Mouse (Mus musculus) midbrain, embryonic 14.5 days (tissue): ENCODE measurements around the gene Ppargc1a. TPM values are rescaled to one million over a fixed set of nuclear protein-coding genes. Genes with fewer than 3 reads are reported as not detected.
A peak's percentile ranks its signal among the peaks of the same experiment; 100 is the strongest.

Experiments
- ATAC-seq: fragments of 200-750 bp; cut with Nextera tagmentation; 2 replicates; pipeline ENCODE4 v1.8.0; 2017; ENCODE audit warnings: moderate number of reproducible peaks, moderate library complexity; ENCODE audit not compliant: low FRiP score, low TSS enrichment
- DNase-seq: peaks from one replicate; pipeline ENCODE4 v3.0.0-alpha.2; 2015
- H3K27ac ChIP-seq: fragments of 300-500 bp; sonication (generic); replicated peaks from 2 replicates; pipeline ENCODE4 v1.5.1; 2014; ENCODE audit warnings: mild to moderate bottlenecking, low read depth, low read length, moderate library complexity
- H3K27me3 ChIP-seq: fragments of 300-500 bp; sonication (generic); 2 replicates; pipeline ENCODE4 v1.6.1; 2014; ENCODE audit warnings: low read length, control low read depth, mixed read lengths; ENCODE audit not compliant: control insufficient read depth, insufficient read depth
- H3K36me3 ChIP-seq: fragments of 300-500 bp; sonication (generic); 2 replicates; pipeline ENCODE4 v1.6.1; 2014; ENCODE audit warnings: low read length, control low read depth; ENCODE audit not compliant: control insufficient read depth, insufficient read depth
- H3K4me1 ChIP-seq: fragments of 300-500 bp; sonication (generic); 2 replicates; pipeline ENCODE4 v1.6.1; 2014; ENCODE audit warnings: mild to moderate bottlenecking, antibody characterized with exemption, low read length, control low read depth; ENCODE audit not compliant: control insufficient read depth, insufficient read depth
- H3K4me2 ChIP-seq: fragments of 300-500 bp; sonication (generic); 2 replicates; pipeline ENCODE4 v1.6.1; 2014; ENCODE audit warnings: mild to moderate bottlenecking, low read length, moderate library complexity
- H3K4me3 ChIP-seq: fragments of 300-500 bp; sonication (generic); replicated peaks from 2 replicates; pipeline ENCODE4 v1.5.1; 2014; ENCODE audit warnings: low read depth, low read length
- H3K9ac ChIP-seq: fragments of 300-500 bp; sonication (generic); replicated peaks from 2 replicates; pipeline ENCODE4 v1.6.1; 2014; ENCODE audit warnings: mild to moderate bottlenecking, low read length, moderate library complexity
- H3K9me3 ChIP-seq: fragments of 300-500 bp; sonication (generic); 2 replicates; pipeline ENCODE4 v1.6.1; 2016; ENCODE audit warnings: low read length, control low read depth, mixed read lengths; ENCODE audit not compliant: control insufficient read depth
- WGBS: fragments of 180-500 bp; shearing (Covaris S2); extraction: QIAGEN DNeasy Blood & Tissue Kit; methylation state at CpG from one replicate; pipeline ENCODE4 v1.1.7; 2014; 5-methylcytosine and 5-hydroxymethylcytosine counted together
- polyA plus RNA-seq: library from polyadenylated mRNA; unstranded; fragments of >200 nt; fragmentation: Nextera tagmentation; extraction: Ambion mirVana; gene quantifications from 2 replicates; pipeline ENCODE4 v1.2.1, GENCODE M21; 2014

Ppargc1a gene
- polyA plus RNA-seq, 1 experiment from 2014 or later: 13.7 TPM

DNA sequence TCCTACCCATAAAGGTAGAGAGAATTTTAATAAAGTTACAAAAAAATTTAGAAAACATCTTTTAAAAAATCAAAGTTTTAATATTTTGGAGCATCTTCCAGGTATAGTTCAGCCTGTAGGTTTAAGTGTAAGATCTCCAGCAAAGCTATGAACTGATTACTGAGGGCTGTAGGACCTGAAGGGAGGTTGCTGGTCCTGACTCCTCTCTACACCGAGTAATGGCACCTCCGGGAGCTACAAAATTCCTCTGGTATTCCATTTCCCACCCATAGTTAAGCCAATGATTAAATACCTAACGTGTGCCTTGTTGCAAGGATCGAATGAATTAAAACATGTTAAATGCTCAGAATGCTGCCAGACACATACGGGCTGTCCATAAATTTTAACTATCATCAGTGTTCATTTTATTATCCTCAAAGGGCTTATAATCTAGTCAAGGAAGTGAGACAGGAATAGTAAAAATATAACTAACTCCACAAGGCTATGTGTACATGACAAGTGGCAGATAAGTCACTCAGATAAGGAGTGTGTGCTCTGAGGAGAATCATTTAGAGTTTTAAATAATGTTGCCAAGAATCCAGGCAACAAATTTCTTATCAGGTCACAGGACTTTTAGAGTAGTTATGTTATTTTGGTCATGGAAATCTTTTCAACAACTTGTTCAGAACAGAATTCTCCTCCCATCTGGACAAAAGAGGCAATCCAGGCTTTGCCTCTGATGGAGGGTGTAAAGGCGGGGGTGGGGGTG is 49.9 kb downstream of the Ppargc1a start:
- no peak for ATAC-seq

GRCm38 (mm10) chr5:51504654-51505053 is 62.9 kb downstream of the Ppargc1a start:
- H3K27me3 ChIP-seq: no peaks in the 10 kb centered on the region
- H3K4me2 ChIP-seq: no peak overlapping the region
- no peak overlapping the region for H3K9ac ChIP-seq
- no peaks in the 10 kb centered on the region for H3K9me3 ChIP-seq
- H3K27ac ChIP-seq: no peak overlapping the region
- ATAC-seq (no peak), DNase-seq (no peak)
- no peaks in the 10 kb centered on the region for H3K4me1 ChIP-seq
- no peak overlapping the region for H3K4me3 ChIP-seq
- 98% methylated on average over 2 of the region's 2 CpGs for WGBS
- no peaks in the 10 kb centered on the region for H3K36me3 ChIP-seq

More for the DNA sequence above, 49.9 kb downstream of the Ppargc1a start:
- Histone ChIP-seq H3K4me2 (no peak overlapping the region), H3K27ac (no peak overlapping the region), H3K27me3 (no peaks in the 10 kb centered on the region), H3K9ac (no peak overlapping the region), H3K4me1 (no peaks in the 10 kb centered on the region), H3K36me3 (no peaks in the 10 kb centered on the region), H3K4me3 (no peak overlapping the region), H3K9me3 (no peaks in the 10 kb centered on the region)
- no peak for DNase-seq
- WGBS: 91% methylated on average over 6 of the region's 6 CpGs

GRCm38 (mm10) chr5:51497910-51498517 is 69.5 kb downstream of the Ppargc1a start:
- WGBS: 73% methylated on average over 9 of the region's 9 CpGs
- Histone ChIP-seq H3K4me2 (no peak overlapping the region), H3K27me3 (no peaks in the 10 kb centered on the region), H3K36me3 (no peaks in the 10 kb centered on the region), H3K9ac (no peak overlapping the region), H3K9me3 (no peaks in the 10 kb centered on the region), H3K4me1 (no peaks in the 10 kb centered on the region), H3K4me3 (no peak overlapping the region), H3K27ac (no peak overlapping the region)
- DNase-seq (no peak), ATAC-seq (no peak)

- H3K4me1 ChIP-seq: no peaks in the 10 kb centered on the region
- no peaks in the 10 kb centered on the region for H3K9me3 ChIP-seq
- no peak overlapping the region for H3K4me3 ChIP-seq
- no peak overlapping the region for H3K27ac ChIP-seq
- H3K36me3 ChIP-seq: no peaks in the 10 kb centered on the region
- H3K4me2 ChIP-seq: peak overlapping the region; percentile 30
- no peak overlapping the region; the same call in 1 of the 2 replicates for H3K9ac ChIP-seq
- peak; percentile 10 for DNase-seq
- H3K27me3 ChIP-seq: no peaks in the 10 kb centered on the region
- WGBS: 56% methylated on average over 6 of the region's 6 CpGs
- ATAC-seq: no peak
Measured at GRCm38 (mm10) chr5:51495446-51495845, 72.1 kb downstream of the Ppargc1a start.

DNA sequence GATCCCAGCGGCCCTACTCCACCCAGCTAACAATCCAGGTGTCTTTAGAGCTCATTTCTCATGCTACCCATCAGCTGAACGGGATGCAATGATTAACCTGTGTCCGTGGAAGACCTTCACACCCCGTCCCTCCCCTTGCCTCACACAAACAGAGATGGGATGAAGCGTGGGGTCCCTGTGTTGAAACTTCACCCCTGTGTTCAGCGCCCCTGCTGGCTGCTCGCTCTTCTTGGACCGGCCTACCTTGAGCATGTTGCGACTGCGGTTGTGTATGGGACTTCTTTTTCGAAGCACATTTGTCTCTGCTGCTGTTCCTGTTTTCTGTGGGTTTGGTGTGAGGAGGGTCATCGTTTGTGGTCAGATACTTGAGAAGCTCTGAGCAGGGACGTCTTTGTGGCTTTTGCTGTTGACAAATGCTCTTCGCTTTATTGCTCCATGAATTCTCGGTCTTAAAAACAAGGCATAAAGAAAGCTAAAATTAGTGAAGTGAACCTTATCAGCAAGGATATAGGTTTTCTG is 73.1 kb downstream of the Ppargc1a start:
- no peak overlapping the region for H3K9ac ChIP-seq
- 77% methylated on average over 15 of the region's 15 CpGs for WGBS
- no peak overlapping the region for H3K4me3 ChIP-seq
- no peaks in the 10 kb centered on the region for H3K36me3 ChIP-seq
- no peaks in the 10 kb centered on the region for H3K27me3 ChIP-seq
- H3K4me1 ChIP-seq: no peaks in the 10 kb centered on the region
- H3K9me3 ChIP-seq: no peaks in the 10 kb centered on the region
- DNase-seq: no peak
- no peak overlapping the region for H3K27ac ChIP-seq
- ATAC-seq: no peak
- no peak overlapping the region for H3K4me2 ChIP-seq

- DNase-seq: no peak
- no peak for ATAC-seq
Measured at GRCm38 (mm10) chr5:51483768-51484167, 83.8 kb downstream of the Ppargc1a start.

GRCm38 (mm10) chr5:51479859-51480258 is 87.7 kb downstream of the Ppargc1a start:
- no peaks in the 10 kb centered on the region for H3K9me3 ChIP-seq
- no peak overlapping the region for H3K4me2 ChIP-seq
- no peaks in the 10 kb centered on the region for H3K4me1 ChIP-seq
- DNase-seq (no peak), ATAC-seq (no peak)
- H3K36me3 ChIP-seq: no peaks in the 10 kb centered on the region
- H3K4me3 ChIP-seq: no peak overlapping the region
- H3K27ac ChIP-seq: no peak overlapping the region
- no peaks in the 10 kb centered on the region for H3K27me3 ChIP-seq
- H3K9ac ChIP-seq: no peak overlapping the region

More at GRCm38 (mm10) chr5:51483768-51484167, 83.8 kb downstream of the Ppargc1a start:
- WGBS: 76% methylated on average over 1 of the region's 1 CpGs
- H3K4me2 ChIP-seq: no peak overlapping the region
- H3K4me1 ChIP-seq: no peaks in the 10 kb centered on the region
- no peaks in the 10 kb centered on the region for H3K27me3 ChIP-seq
- H3K9ac ChIP-seq: no peak overlapping the region
- no peaks in the 10 kb centered on the region for H3K36me3 ChIP-seq
- H3K27ac ChIP-seq: no peak overlapping the region
- H3K9me3 ChIP-seq: no peaks in the 10 kb centered on the region
- H3K4me3 ChIP-seq: no peak overlapping the region

GRCm38 (mm10) chr5:51479456-51479855 is 88.1 kb downstream of the Ppargc1a start:
- no peaks in the 10 kb centered on the region for H3K36me3 ChIP-seq
- 84% methylated on average over 2 of the region's 2 CpGs for WGBS
- H3K4me1 ChIP-seq: no peaks in the 10 kb centered on the region
- no peak overlapping the region for H3K9ac ChIP-seq
- ATAC-seq (no peak), DNase-seq (no peak)
- H3K27me3 ChIP-seq: no peaks in the 10 kb centered on the region
- no peak overlapping the region for H3K4me3 ChIP-seq
- H3K4me2 ChIP-seq: no peak overlapping the region
- H3K27ac ChIP-seq: no peak overlapping the region
- H3K9me3 ChIP-seq: no peaks in the 10 kb centered on the region
